8 mouse cellular contexts compared by ENCODE assay signal in the genomic region with DNA sequence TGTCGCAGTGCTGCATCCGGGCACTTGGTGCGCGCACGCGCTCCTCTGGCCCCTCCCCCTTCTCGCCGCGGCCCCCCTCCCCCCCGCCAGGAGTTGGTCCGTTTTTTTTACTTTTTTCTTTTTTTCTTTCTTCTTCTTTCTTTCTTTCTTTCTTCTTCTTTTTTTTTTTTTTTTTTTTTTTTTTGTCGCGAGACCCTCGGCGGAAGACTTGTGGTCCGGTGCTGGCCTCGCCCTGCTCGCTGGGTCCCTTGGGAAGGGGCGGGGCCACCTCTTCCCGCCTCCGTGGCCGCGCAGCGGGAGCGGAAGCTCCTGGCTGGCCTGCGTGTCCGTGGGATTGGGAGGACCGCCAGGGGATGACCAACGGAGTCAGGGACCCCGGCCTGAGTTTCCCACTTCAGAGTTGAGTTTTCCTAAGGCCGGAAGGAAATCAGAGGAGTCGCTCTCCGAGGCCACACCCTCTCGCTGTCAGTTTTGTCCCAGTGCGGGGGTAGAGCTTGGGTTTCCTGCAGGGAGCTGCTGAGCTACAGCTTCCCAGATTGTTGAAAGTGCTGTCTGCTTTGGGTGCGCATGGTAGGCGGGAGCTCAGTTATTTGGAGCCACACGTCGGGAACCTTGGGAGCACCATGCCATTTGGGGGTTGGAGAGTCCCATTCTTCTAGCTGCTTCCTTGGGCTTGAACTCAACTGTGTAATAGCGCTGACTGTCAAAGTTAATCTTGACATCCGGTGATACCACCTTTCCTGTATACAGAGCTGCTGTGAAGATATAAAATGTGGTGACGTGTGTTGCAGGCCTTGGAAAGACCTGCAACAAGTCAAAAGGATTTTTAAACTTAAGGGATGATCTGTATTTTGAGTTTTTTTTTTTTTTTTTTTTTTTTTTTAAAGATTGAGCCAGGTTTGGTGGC. TPM values are rescaled to one million over a fixed set of nuclear protein-coding genes. Genes with fewer than 3 reads are reported as not detected.
DNase-seq lines count a peak whose midpoint lies in the region; ATAC-seq and TF ChIP-seq lines count a peak whose summit lies in the region.

No protein-coding gene starts in this region.

- intact Hi-C loops in heart, adult 2 months (cut with DNase I): no loop called here

- TF ChIP-seq EP300 in heart, adult 2 months (IDR thresholded peaks at IDR 0.05; ENCODE audit: insufficient read depth, low read depth, low read length): 0 out of 2 replicates have a peak, but pooled peaks have one; percentile 17

- TF ChIP-seq POLR2A in bone marrow, adult 2 months (IDR thresholded peaks at IDR 0.05; ENCODE audit: borderline replicate concordance, control insufficient read depth, low read depth, low read length): no peak
- TF ChIP-seq POLR2A in heart, adult 2 months (IDR thresholded peaks at IDR 0.05; ENCODE audit: insufficient read depth, low read depth, low read length): peak; percentile 27; the same call in 1 of the 2 replicates
- TF ChIP-seq POLR2A in limb, embryonic 14.5 days (IDR thresholded peaks at IDR 0.05; ENCODE audit: borderline replicate concordance, extremely low read depth, insufficient read depth, insufficient read length): no peak

- ATAC-seq in embryonic facial prominence, embryonic 13.5 days (ENCODE audit: insufficient number of reproducible peaks, insufficient read depth, low FRiP score, low TSS enrichment, low read depth): no peak
- peak; percentile 49 for ATAC-seq in limb, embryonic 14.5 days (ENCODE audit: low FRiP score, low read depth)
- ATAC-seq in midbrain, embryonic 15.5 days (replicated peaks): peak; percentile 52

- peak; percentile 81 for DNase-seq in 416B (ENCODE audit: low read depth)
- peak; percentile 89 for DNase-seq in heart, adult 2 months
- peak; percentile 70 to 75 for DNase-seq in kidney, adult 8-10 months
- peak; percentile 74 for DNase-seq in limb, embryonic 14.5 days (ENCODE audit: low spot score)
- peak; percentile 45 to 52 for DNase-seq in spleen, postnatal 14 days (ENCODE audit: low spot score in 2 of 2)

- peaks cover 3% of the 10 kb centered on the region for H3K79me2 ChIP-seq in heart, adult 2 months (replicated peaks; ENCODE audit: control insufficient read depth, insufficient read depth, low read length)

- WGBS in bone marrow, adult 2 months: 1% methylated on average over 42 of the region's 42 CpGs
- under 1% methylated on average over 42 of the region's 42 CpGs for WGBS in embryonic facial prominence, embryonic 13.5 days
- WGBS in heart, adult 2 months: under 1% methylated on average over 41 of the region's 42 CpGs
- WGBS in limb, embryonic 14.5 days: under 1% methylated on average over 36 of the region's 42 CpGs
- under 1% methylated on average over 39 of the region's 42 CpGs for WGBS in midbrain, embryonic 15.5 days

- H3K27ac ChIP-seq in bone marrow, adult 2 months (ENCODE audit: control insufficient read depth, insufficient read depth, low read depth, low read length, poor library complexity): peak overlapping the region; percentile 97
- peak overlapping the region; percentile 97 for H3K27ac ChIP-seq in embryonic facial prominence, embryonic 13.5 days
- H3K27ac ChIP-seq in heart, adult 2 months: peak overlapping the region; percentile 96
- peak overlapping the region; percentile 96 for H3K27ac ChIP-seq in limb, embryonic 14.5 days (replicated peaks; ENCODE audit: low read depth, low read length)
- H3K27ac ChIP-seq in midbrain, embryonic 15.5 days: peak overlapping the region; percentile 97

- H3K4me2 ChIP-seq in embryonic facial prominence, embryonic 13.5 days: peak overlapping the region; percentile 85
- H3K4me2 ChIP-seq in limb, embryonic 14.5 days (replicated peaks; ENCODE audit: low read depth, low read length, severe bottlenecking): peak overlapping the region; percentile 87
- H3K4me2 ChIP-seq in midbrain, embryonic 15.5 days: peak overlapping the region; percentile 85

- peak overlapping the region; percentile 98 for H3K9ac ChIP-seq in embryonic facial prominence, embryonic 13.5 days
- H3K9ac ChIP-seq in heart, adult 2 months (ENCODE audit: low read depth, low read length): peak overlapping the region; percentile 92
- peak overlapping the region; percentile 99 for H3K9ac ChIP-seq in limb, embryonic 14.5 days (ENCODE audit: low read depth, low read length, severe bottlenecking)
- H3K9ac ChIP-seq in midbrain, embryonic 15.5 days: peak overlapping the region; percentile 88

- peaks cover 2% of the 10 kb centered on the region for H3K4me1 ChIP-seq in bone marrow, adult 2 months (ENCODE audit: control insufficient read depth, insufficient read depth, low read length)
- H3K4me1 ChIP-seq in embryonic facial prominence, embryonic 13.5 days: peaks cover 24% of the 10 kb centered on the region
- H3K4me1 ChIP-seq in heart, adult 2 months (ENCODE audit: control insufficient read depth, insufficient read depth, low read length): peaks cover 5% of the 10 kb centered on the region
- peaks cover 14% of the 10 kb centered on the region for H3K4me1 ChIP-seq in limb, embryonic 14.5 days (ENCODE audit: control insufficient read depth, insufficient read depth, low read length)
- peaks cover 22% of the 10 kb centered on the region for H3K4me1 ChIP-seq in midbrain, embryonic 15.5 days

- TF ChIP-seq CTCF in bone marrow, adult 2 months (IDR thresholded peaks at IDR 0.05; ENCODE audit: control insufficient read depth, insufficient read depth, low read length): no peak
- TF ChIP-seq CTCF in heart, adult 2 months (IDR thresholded peaks at IDR 0.05): no peak

- H3K4me3 ChIP-seq in bone marrow, adult 2 months (replicated peaks; ENCODE audit: control insufficient read depth, low read depth, low read length): peak overlapping the region; percentile 100
- peak overlapping the region; percentile 88 for H3K4me3 ChIP-seq in embryonic facial prominence, embryonic 13.5 days
- H3K4me3 ChIP-seq in heart, adult 2 months: peak overlapping the region; percentile 93
- H3K4me3 ChIP-seq in limb, embryonic 14.5 days (replicated peaks; ENCODE audit: low read length): peak overlapping the region; percentile 98
- peak overlapping the region; percentile 90 for H3K4me3 ChIP-seq in midbrain, embryonic 15.5 days

- H3K9me3 ChIP-seq in embryonic facial prominence, embryonic 13.5 days: no peaks in the 10 kb centered on the region
- no peaks in the 10 kb centered on the region for H3K9me3 ChIP-seq in limb, embryonic 14.5 days (ENCODE audit: control insufficient read depth, low read length)
- H3K9me3 ChIP-seq in midbrain, embryonic 15.5 days: no peaks in the 10 kb centered on the region

- H3K36me3 ChIP-seq in embryonic facial prominence, embryonic 13.5 days: peaks cover 35% of the 10 kb centered on the region
- peaks cover 21% of the 10 kb centered on the region for H3K36me3 ChIP-seq in heart, adult 2 months (ENCODE audit: control insufficient read depth, insufficient read depth, low read length)
- H3K36me3 ChIP-seq in limb, embryonic 14.5 days (ENCODE audit: control insufficient read depth, insufficient read depth, low read length): peaks cover 38% of the 10 kb centered on the region
- peaks cover 31% of the 10 kb centered on the region for H3K36me3 ChIP-seq in midbrain, embryonic 15.5 days (replicated peaks)

- H3K27me3 ChIP-seq in embryonic facial prominence, embryonic 13.5 days: no peaks in the 10 kb centered on the region
- no peaks in the 10 kb centered on the region for H3K27me3 ChIP-seq in heart, adult 2 months (ENCODE audit: control insufficient read depth, insufficient read depth, low read length)
- H3K27me3 ChIP-seq in limb, embryonic 14.5 days (ENCODE audit: control insufficient read depth, insufficient read depth, low read length): no peaks in the 10 kb centered on the region
- no peaks in the 10 kb centered on the region for H3K27me3 ChIP-seq in midbrain, embryonic 15.5 days (replicated peaks)

RNA-seq across cellular contexts. Expression of gene Fus, which starts 0.9 kb away (rescaled TPM):
- polyA plus RNA-seq in bone marrow, adult 2 months (2011; ENCODE audit: insufficient read depth, insufficient read length, low replicate concordance, missing spikeins): 627 and 763 TPM in 2 replicates
- polyA plus RNA-seq in embryonic facial prominence, embryonic 13.5 days (2015; fragmentation: Nextera tagmentation; extraction: Ambion mirVana): 540 and 577 TPM in 2 replicates
- 100 to 1,000 TPM; 151 to 181 TPM for total RNA-seq in heart, adult 2 months (2021)
- 222 and 261 TPM in 2 replicates for polyA plus RNA-seq in heart, adult 2 months (2012; rRNA removed)
- polyA plus RNA-seq in limb, embryonic 14.5 days (2012; rRNA removed): 919 and 999 TPM in 2 replicates
- 60.9 and 68.7 TPM in 2 replicates for polyA plus RNA-seq in limb, embryonic 14.5 days (2014; fragmentation: Nextera tagmentation; extraction: Ambion mirVana)
- polyA plus RNA-seq in midbrain, embryonic 15.5 days (2015; fragmentation: Nextera tagmentation; extraction: Ambion mirVana): 380 and 381 TPM in 2 replicates

RNA-seq across cellular contexts. Expression of gene Prss36, which starts 21.6 kb away (rescaled TPM):
- 1.3 and 4.3 TPM in 2 replicates for polyA plus RNA-seq in bone marrow, adult 2 months (2011; ENCODE audit: insufficient read depth, insufficient read length, low replicate concordance, missing spikeins)
- polyA plus RNA-seq in embryonic facial prominence, embryonic 13.5 days (2015; fragmentation: Nextera tagmentation; extraction: Ambion mirVana): 10.5 and 10.6 TPM in 2 replicates
- 1 to 10 TPM; 6.0 to 9.7 TPM for total RNA-seq in heart, adult 2 months (2021)
- polyA plus RNA-seq in heart, adult 2 months (2012; rRNA removed): 21.4 and 23.1 TPM in 2 replicates
- polyA plus RNA-seq in limb, embryonic 14.5 days (2012; rRNA removed): 14.5 and 16.9 TPM in 2 replicates
- 11.7 and 14.1 TPM in 2 replicates for polyA plus RNA-seq in limb, embryonic 14.5 days (2014; fragmentation: Nextera tagmentation; extraction: Ambion mirVana)
- polyA plus RNA-seq in midbrain, embryonic 15.5 days (2015; fragmentation: Nextera tagmentation; extraction: Ambion mirVana): 10.4 and 15.5 TPM in 2 replicates

RNA-seq across cellular contexts. Expression of gene Pycard, which starts 25.5 kb away (rescaled TPM):
- polyA plus RNA-seq in bone marrow, adult 2 months (2011; ENCODE audit: insufficient read depth, insufficient read length, low replicate concordance, missing spikeins): 17.7 and 19.9 TPM in 2 replicates
- polyA plus RNA-seq in embryonic facial prominence, embryonic 13.5 days (2015; fragmentation: Nextera tagmentation; extraction: Ambion mirVana): 34.3 and 39.2 TPM in 2 replicates
- total RNA-seq in heart, adult 2 months (2021): 1 to 10 TPM; 6.9 to 8.8 TPM
- polyA plus RNA-seq in heart, adult 2 months (2012; rRNA removed): 28.3 and 32.8 TPM in 2 replicates
- 53.1 and 59.3 TPM in 2 replicates for polyA plus RNA-seq in limb, embryonic 14.5 days (2012; rRNA removed)
- 98.3 and 132 TPM in 2 replicates for polyA plus RNA-seq in limb, embryonic 14.5 days (2014; fragmentation: Nextera tagmentation; extraction: Ambion mirVana)
- 6.5 and 7.9 TPM in 2 replicates for polyA plus RNA-seq in midbrain, embryonic 15.5 days (2015; fragmentation: Nextera tagmentation; extraction: Ambion mirVana)

RNA-seq across cellular contexts. Expression of gene Trim72, which starts 35.6 kb away (rescaled TPM):
- polyA plus RNA-seq in bone marrow, adult 2 months (2011; ENCODE audit: insufficient read depth, insufficient read length, low replicate concordance, missing spikeins): 0.45 and 1.1 TPM in 2 replicates
- polyA plus RNA-seq in embryonic facial prominence, embryonic 13.5 days (2015; fragmentation: Nextera tagmentation; extraction: Ambion mirVana): 0.18 TPM in 1 of 2 replicates, not detected in the other
- total RNA-seq in heart, adult 2 months (2021): 100 to 1,000 TPM; 252 to 303 TPM
- polyA plus RNA-seq in heart, adult 2 months (2012; rRNA removed): 218 and 278 TPM in 2 replicates
- polyA plus RNA-seq in limb, embryonic 14.5 days (2012; rRNA removed): 22.8 and 26.6 TPM in 2 replicates
- polyA plus RNA-seq in limb, embryonic 14.5 days (2014; fragmentation: Nextera tagmentation; extraction: Ambion mirVana): 1.7 and 2.2 TPM in 2 replicates
- polyA plus RNA-seq in midbrain, embryonic 15.5 days (2015; fragmentation: Nextera tagmentation; extraction: Ambion mirVana): 0.10 TPM in 1 of 2 replicates, not detected in the other

RNA-seq across cellular contexts. Expression of gene Prss8, which starts 38.3 kb away (rescaled TPM):
- polyA plus RNA-seq in bone marrow, adult 2 months (2011; ENCODE audit: insufficient read depth, insufficient read length, low replicate concordance, missing spikeins): 1.8 TPM in 1 of 2 replicates, not detected in the other
- polyA plus RNA-seq in embryonic facial prominence, embryonic 13.5 days (2015; fragmentation: Nextera tagmentation; extraction: Ambion mirVana): 8.7 and 14.0 TPM in 2 replicates
- not detected for total RNA-seq in heart, adult 2 months (2021)
- 1.1 TPM in 1 of 2 replicates, not detected in the other for polyA plus RNA-seq in heart, adult 2 months (2012; rRNA removed)
- polyA plus RNA-seq in limb, embryonic 14.5 days (2012; rRNA removed): 6.3 and 7.0 TPM in 2 replicates
- polyA plus RNA-seq in limb, embryonic 14.5 days (2014; fragmentation: Nextera tagmentation; extraction: Ambion mirVana): 6.2 and 7.0 TPM in 2 replicates
- 0.29 and 0.35 TPM in 2 replicates for polyA plus RNA-seq in midbrain, embryonic 15.5 days (2015; fragmentation: Nextera tagmentation; extraction: Ambion mirVana)
